Mouse (Mus musculus) thymus, adult 2 months (tissue): ENCODE data around the gene Trim10. TPM values are rescaled to one million over a fixed set of nuclear protein-coding genes. Genes with fewer than 3 reads are reported as not detected.
A peak's percentile ranks its signal among the peaks of the same experiment; 100 is the strongest.
"Not testable (repeated sequence)": the region's sequence is repeated elsewhere in the genome, so short reads cannot be mapped to it uniquely, and the experiment has no call there.

ENCODE experiments used
- DNase-seq: peaks from one replicate; pipeline ENCODE4 v3.0.0; 2021
- H3K27ac ChIP-seq: fragments of 200-500 bp; 2 replicates; pipeline ENCODE4 v1.5.1; 2012; ENCODE audit warnings: low read length, control low read depth; ENCODE audit not compliant: control insufficient read depth, insufficient read depth
- H3K27me3 ChIP-seq: fragments of 200-500 bp; 2 replicates; pipeline ENCODE4 v1.6.1; 2012; ENCODE audit warnings: mild to moderate bottlenecking, low read length, moderate library complexity, mixed read lengths; ENCODE audit not compliant: control insufficient read depth, insufficient read depth
- H3K36me3 ChIP-seq: fragments of 200-500 bp; 2 replicates; pipeline ENCODE4 v1.6.1; 2012; ENCODE audit warnings: mild to moderate bottlenecking, low read length, moderate library complexity; ENCODE audit not compliant: control insufficient read depth, insufficient read depth
- H3K4me1 ChIP-seq: fragments of 200-500 bp; replicated peaks from 2 replicates; pipeline ENCODE4 v1.6.1; 2012; ENCODE audit warnings: low read length; ENCODE audit not compliant: control insufficient read depth, insufficient read depth
- H3K4me3 ChIP-seq: fragments of 200-500 bp; 2 replicates; pipeline ENCODE4 v1.5.1; 2012; ENCODE audit warnings: mild to moderate bottlenecking, low read length, control low read depth, moderate library complexity; ENCODE audit not compliant: control insufficient read depth, insufficient read depth
- CTCF ChIP-seq: fragments of 200-500 bp; IDR thresholded peaks from 2 replicates; pipeline ENCODE4 v1.5.1; 2012; ENCODE audit warnings: mild to moderate bottlenecking, control low read depth, low read length, moderate library complexity, borderline replicate concordance; ENCODE audit not compliant: control insufficient read depth, poor library complexity, insufficient read depth; ENCODE audit errors: extremely low read depth
- POLR2A ChIP-seq: fragments of 200-500 bp; IDR thresholded peaks from 2 replicates; pipeline ENCODE4 v1.6.1; 2012; ENCODE audit warnings: mild to moderate bottlenecking, low read length, control low read depth, moderate library complexity; ENCODE audit not compliant: control insufficient read depth, poor library complexity, insufficient read depth; ENCODE audit errors: extremely low read depth
- WGBS: fragments of 180-500 bp; shearing (Covaris S2); methylation state at CpG from one replicate; pipeline ENCODE4 v1.1.7; 2018; 5-methylcytosine and 5-hydroxymethylcytosine counted together
- polyA plus RNA-seq: library from polyadenylated mRNA; depleted of rRNA; stranded (reverse); fragments of >200 nt; gene quantifications from 2 replicates; pipeline ENCODE4 v1.2.3, GENCODE M21; 2012; rRNA removed

Trim10 gene
- polyA plus RNA-seq = 0.09 TPM in 1 of 2 replicates, not detected in the other

- no peak for TF ChIP-seq CTCF
- TF ChIP-seq POLR2A = no peak
- H3K27me3 ChIP-seq = peaks cover 10% of the 10 kb centered on the region; the same call in 1 of the 2 replicates
- DNase-seq = no peak
- no peak within 1 kb of the TSS for H3K4me3 ChIP-seq
- H3K4me1 ChIP-seq = no peaks in the 10 kb centered on the region
- H3K27ac ChIP-seq = no peak within 1 kb of the TSS
- 90% methylated on average over 4 of the region's 4 CpGs for WGBS
- H3K36me3 ChIP-seq = no peaks in the 10 kb centered on the region
These were observed at the start of gene Trim10 for GRCm38 (mm10) chr17:36869284-36869954. TSS of gene Trim10 (plus strand) at chr17:36869574.

DNA sequence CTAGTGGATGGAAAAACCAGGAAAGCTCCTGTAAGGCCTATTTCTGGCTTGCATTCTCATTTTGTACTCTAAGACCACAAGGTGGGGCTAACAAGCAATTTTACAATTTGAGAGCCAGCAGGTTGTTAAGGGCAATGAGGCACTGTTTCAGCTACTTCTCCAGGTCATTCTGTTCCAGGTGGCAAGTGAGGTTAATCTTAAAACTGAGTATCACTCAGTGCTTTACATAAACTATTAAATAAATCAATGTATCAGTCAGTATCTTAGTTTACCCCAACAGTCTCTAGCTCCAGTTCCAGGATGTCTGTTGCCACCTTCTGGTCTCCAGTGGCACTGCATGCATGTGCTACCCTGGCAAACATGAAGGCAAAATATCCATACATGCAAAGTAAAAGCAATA lies 45.4 kb upstream of the Trim10 start:
- Histone ChIP-seq H3K27ac (no peak overlapping the region), H3K27me3 (no peaks in the 10 kb centered on the region), H3K4me3 (no peak overlapping the region), H3K36me3 (no peaks in the 10 kb centered on the region), H3K4me1 (no peaks in the 10 kb centered on the region)
- no peak for TF ChIP-seq POLR2A
- no peak for TF ChIP-seq CTCF
- peak; percentile 68 for DNase-seq

- peak; percentile 18 for DNase-seq
- no peaks in the 10 kb centered on the region for H3K36me3 ChIP-seq
- no peaks in the 10 kb centered on the region for H3K4me1 ChIP-seq
- H3K27me3 ChIP-seq = no peaks in the 10 kb centered on the region
- H3K27ac ChIP-seq = no peak overlapping the region
- TF ChIP-seq POLR2A (no peak), CTCF (no peak)
- H3K4me3 ChIP-seq = no peak overlapping the region
- 15% methylated on average over 4 of the region's 4 CpGs for WGBS
These were observed 43.8 kb upstream of the Trim10 start for GRCm38 (mm10) chr17:36825525-36825924.

DNA sequence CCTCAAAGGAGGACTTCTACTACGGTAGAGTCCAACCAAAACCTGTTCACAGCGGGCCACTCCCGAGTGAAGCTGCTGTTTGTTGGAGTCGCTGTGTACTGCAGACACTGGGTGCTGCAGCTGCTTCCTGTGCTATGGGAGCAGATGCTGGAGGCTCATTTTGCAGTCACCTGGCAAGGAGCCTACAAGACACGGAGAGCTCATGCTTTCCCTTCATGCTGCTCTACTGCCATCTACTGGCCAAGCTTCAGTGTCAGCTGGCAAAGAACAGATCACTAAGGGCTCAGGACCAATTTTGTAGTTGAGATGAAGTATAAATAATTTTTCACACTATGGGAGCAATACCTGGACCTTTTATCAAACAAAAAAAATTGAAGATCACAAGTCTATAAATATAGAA lies 43.4 kb upstream of the Trim10 start:
- DNase-seq = peak; percentile 86
- H3K36me3 ChIP-seq, H3K27me3 ChIP-seq, H3K27ac ChIP-seq, H3K4me1 ChIP-seq, H3K4me3 ChIP-seq: not testable (repeated sequence)
- WGBS = 2% methylated on average over 5 of the region's 5 CpGs
- TF ChIP-seq CTCF = peak; percentile 43; the same call in 1 of the 2 replicates

DNA sequence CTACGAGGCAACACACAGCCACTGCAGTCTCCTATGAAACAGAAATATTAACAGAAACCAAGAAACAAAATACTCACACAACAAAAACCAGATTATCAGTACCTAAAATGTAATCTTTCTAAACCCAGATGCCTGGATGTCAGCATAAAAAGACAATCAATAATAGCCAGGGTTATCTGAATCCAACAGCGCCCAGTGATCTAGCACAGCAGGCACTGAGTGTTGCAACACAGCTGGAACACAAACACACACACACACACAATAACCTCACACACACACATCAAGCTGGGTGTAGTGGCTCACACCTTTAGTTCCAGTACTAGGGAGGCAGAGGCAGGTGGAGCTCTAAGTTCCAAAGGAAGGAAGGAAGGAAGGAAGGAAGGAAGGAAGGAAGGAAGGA lies 40.9 kb upstream of the Trim10 start:
- Histone ChIP-seq H3K4me3 (no peak overlapping the region), H3K36me3 (no peaks in the 10 kb centered on the region), H3K27ac (no peak overlapping the region), H3K27me3 (no peaks in the 10 kb centered on the region), H3K4me1 (no peaks in the 10 kb centered on the region)
- no peak for DNase-seq
- 94% methylated on average over 2 of the region's 2 CpGs for WGBS
- TF ChIP-seq POLR2A (no peak), CTCF (no peak)

GRCm38 (mm10) chr17:36830470-36830869 lies 38.9 kb upstream of the Trim10 start:
- TF ChIP-seq CTCF (no peak), POLR2A (no peak)
- WGBS = 69% methylated on average over 3 of the region's 3 CpGs
- H3K4me3 ChIP-seq = no peak overlapping the region
- H3K27ac ChIP-seq = no peak overlapping the region
- DNase-seq = no peak
- no peaks in the 10 kb centered on the region for H3K27me3 ChIP-seq
- H3K36me3 ChIP-seq = no peaks in the 10 kb centered on the region
- no peaks in the 10 kb centered on the region for H3K4me1 ChIP-seq

DNA sequence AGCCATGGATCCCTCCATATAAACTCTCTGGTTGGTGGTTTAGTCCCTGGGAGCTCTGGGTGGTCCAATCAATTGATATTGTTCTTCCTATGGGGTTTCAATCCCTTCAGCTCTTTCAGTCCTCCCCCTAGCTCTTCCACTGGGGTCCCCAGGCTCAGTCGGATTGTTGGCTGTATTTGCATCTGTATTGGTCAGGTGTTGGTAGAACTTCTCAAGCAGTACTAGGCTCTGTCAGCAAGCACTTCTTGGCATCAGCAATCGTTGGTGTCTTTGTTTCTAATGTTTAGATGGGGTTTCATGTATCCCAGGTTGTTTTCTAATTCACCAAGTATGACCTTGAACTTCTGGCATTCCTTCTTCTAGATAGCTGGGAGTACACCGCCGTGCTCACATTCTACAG lies 36.7 kb upstream of the Trim10 start:
- no peaks in the 10 kb centered on the region for H3K36me3 ChIP-seq
- 69% methylated on average over 4 of the region's 4 CpGs for WGBS
- no peak for TF ChIP-seq POLR2A
- TF ChIP-seq CTCF = no peak

More for the DNA sequence above, 36.7 kb upstream of the Trim10 start:
- Histone ChIP-seq H3K4me1 (peaks cover 3% of the 10 kb centered on the region), H3K4me3 (no peak overlapping the region), H3K27me3 (no peaks in the 10 kb centered on the region), H3K27ac (no peak overlapping the region)
- no peak for DNase-seq
